Mouse (Mus musculus) CH12F3 (cell line): ENCODE results near the gene Nacc1.
"Not testable (repeated sequence)": the region's sequence is repeated elsewhere in the genome, so short reads cannot be mapped to it uniquely, and the experiment has no call there.

Experiments
- in situ Hi-C: fragments of 300-500 bp; cut with MboI; formaldehyde crosslinking; loops from 2 replicates; pipeline ENCODE4 v1.14.3; 2020; ENCODE audit warnings: low sequenced_read_pairs

Gene Nacc1

GRCm38 (mm10) chr8:84643019-84643418, 44.6 kb downstream of the Nacc1 start:
- in situ Hi-C loops = no loop called here

GRCm38 (mm10) chr8:84641578-84642361, 45.9 kb downstream of the Nacc1 start:
- in situ Hi-C loops = no loop called here

- in situ Hi-C loops = no loop called here
Measured at GRCm38 (mm10) chr8:84640617-84641294, 46.9 kb downstream of the Nacc1 start.

- in situ Hi-C loops = no loop called here
Measured at GRCm38 (mm10) chr8:84640010-84640588, 47.6 kb downstream of the Nacc1 start.

GRCm38 (mm10) chr8:84639162-84640009, 48.3 kb downstream of the Nacc1 start:
- in situ Hi-C loops = no loop called here

GRCm38 (mm10) chr8:84638555-84639161, 49.0 kb downstream of the Nacc1 start:
- in situ Hi-C loops = no loop called here

GRCm38 (mm10) chr8:84637946-84638554, 49.6 kb downstream of the Nacc1 start:
- in situ Hi-C loops = no loop called here

- in situ Hi-C loops = no loop called here
Measured at GRCm38 (mm10) chr8:84636051-84636691, 51.5 kb downstream of the Nacc1 start.

GRCm38 (mm10) chr8:84635397-84636050, 52.1 kb downstream of the Nacc1 start:
- in situ Hi-C loops = no loop called here

GRCm38 (mm10) chr8:84634849-84635304, 52.8 kb downstream of the Nacc1 start:
- in situ Hi-C loops = no loop called here

GRCm38 (mm10) chr8:84633841-84634584, 53.6 kb downstream of the Nacc1 start:
- in situ Hi-C loops = no loop called here

GRCm38 (mm10) chr8:84631813-84632212, 55.8 kb downstream of the Nacc1 start:
- in situ Hi-C loops = no loop called here

- in situ Hi-C loops = no loop called here
Measured at GRCm38 (mm10) chr8:84630145-84630544, 57.5 kb downstream of the Nacc1 start.

GRCm38 (mm10) chr8:84629586-84629985, 58.1 kb downstream of the Nacc1 start:
- in situ Hi-C loops = no loop called here

GRCm38 (mm10) chr8:84623425-84623824, 64.2 kb downstream of the Nacc1 start:
- in situ Hi-C loops = not testable (repeated sequence)

GRCm38 (mm10) chr8:84621102-84621625, 66.5 kb downstream of the Nacc1 start:
- in situ Hi-C loops = no loop called here
